Mouse (Mus musculus): Measurements from ENCODE around the gene Hist1h2bp.
A peak's percentile ranks its signal among the peaks of the same experiment; 100 is the strongest.

Gene Hist1h2bp

GRCm38 (mm10) chr13:21786899-21787629, at the start of gene Hist1h2bp, which contains the start of gene Hist1h2an:
Hist1h2bp (plus strand) TSS chr13:21787461.
Hist1h2an (minus strand) TSS chr13:21787218.
- peak; percentile 82 to 88 for DNase-seq (ENCODE audit: low spot score in 2 of 2)

- DNase-seq (ENCODE audit: low spot score in 2 of 2), result no peak
Measured at GRCm38 (mm10) chr13:21745006-21745405, 42.3 kb upstream of the Hist1h2bp start.

GRCm38 (mm10) chr13:21749387-21750158, 37.7 kb upstream of the Hist1h2bp start:
- DNase-seq (ENCODE audit: low spot score in 2 of 2), result no peak

- DNase-seq (ENCODE audit: low spot score in 2 of 2), result peak; percentile 95 to 98
Measured at GRCm38 (mm10) chr13:21750159-21751017, 36.9 kb upstream of the Hist1h2bp start, which contains the start of gene Hist1h4k. Hist1h4k (minus strand) TSS chr13:21750505.

GRCm38 (mm10) chr13:21751417-21751816, 35.8 kb upstream of the Hist1h2bp start:
- no peak for DNase-seq (ENCODE audit: low spot score in 2 of 2)

- no peak for DNase-seq (ENCODE audit: low spot score in 2 of 2)
Measured at GRCm38 (mm10) chr13:21751827-21752226, 35.4 kb upstream of the Hist1h2bp start.

DNA sequence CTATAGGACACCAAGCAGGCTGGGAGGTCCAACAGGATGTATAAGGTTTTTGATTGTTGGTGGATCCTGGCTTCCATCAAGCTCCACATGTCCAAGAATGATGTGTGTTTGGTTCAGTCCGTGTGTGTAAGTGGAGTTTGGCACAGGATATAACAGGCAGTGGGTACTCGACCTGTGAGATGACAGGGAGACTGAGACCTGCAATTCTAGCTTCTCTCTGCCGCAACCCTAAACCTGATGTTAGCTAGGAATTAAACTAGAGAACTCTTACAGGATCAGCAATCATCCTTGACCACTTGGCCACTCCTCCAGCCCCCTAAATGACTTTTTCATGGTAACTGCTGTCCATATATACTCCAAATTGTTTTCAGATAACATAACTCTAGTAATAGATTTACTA, 34.9 kb upstream of the Hist1h2bp start:
- DNase-seq (ENCODE audit: low spot score in 2 of 2), result no peak

GRCm38 (mm10) chr13:21753051-21753523, 34.2 kb upstream of the Hist1h2bp start:
- no peak for DNase-seq (ENCODE audit: low spot score in 2 of 2)

DNA sequence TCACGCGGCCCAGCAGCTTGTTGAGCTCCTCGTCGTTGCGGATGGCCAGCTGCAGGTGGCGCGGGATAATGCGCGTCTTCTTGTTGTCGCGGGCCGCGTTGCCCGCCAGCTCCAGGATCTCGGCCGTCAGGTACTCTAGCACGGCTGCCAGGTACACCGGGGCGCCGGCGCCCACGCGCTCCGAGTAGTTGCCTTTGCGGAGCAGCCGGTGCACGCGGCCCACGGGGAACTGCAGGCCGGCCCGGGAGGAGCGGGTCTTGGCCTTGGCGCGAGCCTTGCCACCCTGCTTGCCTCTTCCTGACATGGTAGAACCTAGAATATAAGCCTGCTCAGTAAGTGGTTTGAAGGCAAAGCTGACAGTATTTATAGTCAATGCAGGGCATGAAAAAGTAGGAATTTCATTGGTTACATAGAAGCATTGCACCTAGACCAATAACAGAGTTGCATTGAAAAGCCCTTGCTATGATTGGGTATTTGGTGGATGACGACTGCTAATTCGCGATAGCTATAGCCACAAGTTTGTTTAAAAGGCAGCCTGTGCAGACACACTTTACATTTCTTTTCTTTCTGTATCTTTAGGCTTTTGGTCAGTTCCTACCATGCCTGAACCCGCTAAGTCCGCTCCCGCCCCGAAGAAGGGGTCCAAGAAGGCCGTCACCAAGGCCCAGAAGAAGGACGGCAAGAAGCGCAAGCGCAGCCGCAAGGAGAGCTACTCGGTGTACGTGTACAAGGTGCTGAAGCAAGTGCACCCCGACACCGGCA, 33.6 kb upstream of the Hist1h2bp start, which contains the start of the genes Hist1h2ak and Hist1h2bn:
Gene Hist1h2ak, minus strand, starts transcription at position 304 of the 762 bp plus-strand sequence.
Gene Hist1h2bn, plus strand, starts transcription at position 600 of the 762 bp plus-strand sequence.
- DNase-seq (ENCODE audit: low spot score in 2 of 2), result peak; percentile 75 to 78

- DNase-seq (ENCODE audit: low spot score in 2 of 2), result peak in 1 of 2 experiments; percentile 40
Measured at GRCm38 (mm10) chr13:21754294-21755001, 32.8 kb upstream of the Hist1h2bp start.

DNA sequence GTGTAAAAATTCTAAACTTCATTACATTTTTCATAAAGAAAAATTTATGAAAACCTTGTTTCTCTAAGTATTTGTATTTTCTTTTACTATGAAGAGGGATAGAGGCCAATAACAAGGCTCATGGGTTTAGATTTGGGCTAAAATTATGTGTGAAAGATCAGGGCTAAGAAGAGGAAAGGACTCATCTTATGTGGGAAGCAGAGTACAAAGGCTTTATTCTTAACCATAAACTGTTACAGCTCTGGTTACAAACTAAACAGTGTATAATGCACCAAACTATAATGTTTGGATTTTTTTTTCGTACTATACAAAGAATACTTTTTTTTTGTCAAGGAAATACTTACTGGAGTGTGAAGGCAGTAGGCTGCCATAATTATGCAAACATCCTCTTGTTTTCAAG, 31.6 kb upstream of the Hist1h2bp start:
- DNase-seq (ENCODE audit: low spot score in 2 of 2), result no peak

- peak; percentile 74 for DNase-seq (ENCODE audit: low spot score in 2 of 2)
Measured at GRCm38 (mm10) chr13:21778814-21779766, 8.2 kb upstream of the Hist1h2bp start.

DNA sequence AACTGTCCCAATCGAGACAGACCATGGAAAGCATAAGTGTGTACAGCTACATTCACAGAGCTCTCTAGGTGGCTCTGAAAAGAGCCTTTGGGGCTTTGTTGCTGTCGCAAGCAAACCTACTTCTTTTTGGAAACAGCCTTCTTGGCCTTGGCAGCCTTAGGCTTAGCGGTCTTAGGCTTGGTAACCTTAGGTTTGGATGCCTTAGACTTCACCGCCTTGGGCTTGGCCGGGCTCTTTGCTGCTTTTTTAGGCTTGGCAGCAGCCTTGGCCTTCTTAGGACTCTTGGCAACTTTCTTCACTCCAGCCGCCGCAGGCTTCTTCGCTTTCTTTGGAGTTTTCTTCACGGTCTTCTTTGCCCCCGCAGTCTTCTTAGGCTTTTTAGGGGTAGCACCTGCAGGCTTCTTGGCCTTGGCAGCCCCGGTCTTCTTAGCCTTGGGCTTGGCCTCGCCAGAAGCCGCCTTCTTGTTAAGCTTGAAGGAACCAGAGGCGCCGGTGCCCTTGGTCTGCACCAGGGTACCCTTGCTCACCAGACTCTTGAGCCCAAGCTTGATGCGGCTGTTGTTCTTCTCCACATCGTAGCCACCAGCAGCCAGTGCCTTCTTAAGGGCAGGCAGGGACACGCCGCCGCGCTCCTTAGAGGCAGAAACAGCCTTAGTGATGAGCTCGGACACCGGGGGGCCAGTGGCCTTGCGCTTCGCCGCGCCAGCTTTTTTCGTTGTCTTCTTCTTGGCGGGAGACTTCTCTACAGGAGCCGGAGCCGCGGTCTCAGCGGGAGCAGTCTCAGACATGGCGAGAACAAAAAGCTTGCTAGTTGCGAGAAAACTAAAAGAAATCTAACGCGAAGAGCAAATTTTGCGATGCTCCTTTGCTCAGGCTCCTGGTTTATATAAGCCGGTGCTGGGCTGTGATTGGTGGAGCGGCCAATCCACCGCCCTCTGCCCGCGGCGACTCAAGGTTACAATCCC, 7.2 kb upstream of the Hist1h2bp start, which contains the start of gene Hist1h1b:
Gene Hist1h1b, minus strand, starts transcription at position 859 of the 965 bp plus-strand sequence.
- DNase-seq (ENCODE audit: low spot score in 2 of 2), result peak; percentile 76 to 87

DNA sequence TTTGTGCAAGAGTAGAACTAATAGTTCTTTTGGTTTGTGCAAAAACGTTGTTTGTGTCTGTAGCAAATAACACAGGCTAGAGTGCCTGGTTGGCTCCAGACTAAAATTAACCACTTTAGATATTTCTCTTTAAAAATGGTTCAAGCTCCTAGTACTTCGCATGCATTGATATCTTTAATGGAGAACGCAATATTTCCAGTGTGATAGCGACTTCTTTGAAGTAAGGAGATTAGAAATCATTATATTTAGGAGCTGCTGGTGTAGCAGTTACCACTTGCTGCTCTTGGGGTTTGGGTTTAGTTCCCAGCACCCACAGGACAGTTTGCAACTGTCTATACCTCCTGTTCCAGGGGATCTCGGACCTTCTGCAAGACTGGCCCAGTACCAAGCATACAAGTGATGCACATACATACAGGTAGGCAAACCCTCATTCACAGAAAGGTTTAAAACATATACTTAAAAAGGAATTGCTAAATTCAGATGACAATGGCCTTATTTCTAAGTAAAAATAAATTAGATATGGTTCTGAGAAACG, 6.2 kb upstream of the Hist1h2bp start:
- no peak for DNase-seq (ENCODE audit: low spot score in 2 of 2)

DNA sequence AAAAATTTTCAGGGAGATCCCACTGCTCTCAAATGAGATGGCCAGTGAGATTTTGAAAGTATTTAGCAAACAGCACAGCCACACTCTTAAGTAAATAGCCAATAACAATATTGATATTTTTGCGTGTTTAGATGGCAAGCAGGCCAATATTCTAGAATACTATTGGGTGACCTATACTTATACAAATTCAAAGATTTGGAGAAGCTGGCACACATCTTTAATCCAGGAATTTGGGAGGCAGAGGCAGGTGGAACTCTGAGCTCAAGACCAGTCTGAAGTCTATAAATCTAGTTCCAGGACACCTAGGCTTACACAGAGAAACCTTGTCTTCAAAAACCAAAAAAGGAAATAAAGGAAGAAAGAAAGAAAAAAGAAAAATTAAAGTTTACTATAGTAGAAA, 5.6 kb upstream of the Hist1h2bp start:
- no peak for DNase-seq (ENCODE audit: low spot score in 2 of 2)

DNA sequence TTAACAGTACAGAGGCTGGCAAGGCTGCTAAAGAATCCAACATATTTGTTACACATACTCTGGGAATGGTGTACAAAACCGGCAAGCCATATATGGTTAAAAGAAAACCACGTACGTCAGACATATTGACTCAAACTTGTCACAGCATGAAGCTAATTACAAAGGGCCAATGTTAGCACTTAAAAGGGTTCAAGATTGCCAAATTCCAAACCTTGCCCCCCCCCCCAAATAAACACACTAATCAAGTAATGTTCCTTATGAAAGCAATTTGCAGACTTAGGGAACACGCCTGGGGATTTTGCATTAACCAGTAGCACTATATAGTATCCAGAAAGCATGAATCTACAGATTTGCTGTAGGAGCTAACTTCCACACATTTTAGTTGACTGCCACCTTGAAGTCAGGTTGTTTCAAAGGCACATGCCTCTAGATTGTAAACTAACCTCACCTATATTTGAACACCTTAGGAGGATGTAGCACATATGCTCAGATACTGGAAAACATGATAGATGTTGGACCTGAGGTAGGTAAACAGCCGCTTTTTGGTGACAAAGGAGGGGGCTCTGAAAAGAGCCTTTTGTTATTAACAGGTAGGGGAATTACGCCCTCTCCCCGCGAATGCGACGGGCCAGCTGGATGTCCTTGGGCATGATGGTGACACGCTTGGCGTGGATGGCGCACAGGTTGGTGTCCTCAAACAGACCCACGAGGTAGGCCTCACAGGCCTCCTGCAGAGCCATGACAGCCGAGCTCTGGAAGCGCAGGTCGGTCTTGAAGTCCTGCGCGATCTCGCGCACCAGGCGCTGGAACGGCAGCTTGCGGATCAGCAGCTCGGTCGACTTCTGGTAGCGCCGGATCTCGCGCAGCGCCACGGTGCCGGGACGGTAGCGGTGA, 4.7 kb upstream of the Hist1h2bp start:
- DNase-seq (ENCODE audit: low spot score in 2 of 2), result peak in 1 of 2 experiments; percentile 32
